Mouse (Mus musculus) E14TG2a.4 (cell line): ENCODE measurements around the gene Lpar1.

Source experiments
- CTCF ChIP-seq: conservative IDR thresholded peaks from 2 replicates; pipeline ENCODE4 v1.5.1; 2014; ENCODE audit warnings: low read length
- NANOG ChIP-seq: IDR thresholded peaks from 2 replicates; pipeline ENCODE4 v1.6.1; 2014; ENCODE audit warnings: borderline replicate concordance, low read length, mixed read lengths
- POU5F1 ChIP-seq: IDR thresholded peaks from 2 replicates; pipeline ENCODE4 v1.6.1; 2014; ENCODE audit warnings: low read length, borderline replicate concordance

DNA sequence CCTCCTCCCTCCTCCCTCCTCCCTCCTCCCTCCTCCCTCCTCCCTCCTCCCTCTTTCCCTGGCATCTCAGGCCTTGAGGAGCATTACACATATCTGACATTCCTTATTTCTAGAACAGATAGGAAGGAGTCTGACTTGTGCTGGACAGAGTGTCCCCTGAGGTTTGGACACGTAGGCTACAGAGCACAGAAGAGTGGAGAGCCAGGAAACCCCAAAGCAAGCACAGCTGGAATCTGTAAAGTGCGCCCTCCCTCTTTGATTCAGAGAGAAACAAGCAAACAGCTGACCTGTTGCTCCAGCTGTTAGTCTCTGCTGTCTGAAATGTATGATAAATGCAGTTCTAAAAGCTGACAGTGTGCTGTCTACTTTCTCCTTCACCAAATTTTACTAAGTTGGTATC lies 24.8 kb upstream of the Lpar1 start:
- TF ChIP-seq CTCF = no peak
- TF ChIP-seq NANOG = no peak
- TF ChIP-seq POU5F1 = no peak
